Comparison of ENCODE assay signal across 19 mouse cellular contexts in genomic region chr10:70317394-70317965, GRCm38 (mm10).
A peak's percentile ranks its signal among the peaks of the same experiment; 100 is the strongest.
DNase-seq lines count a peak whose midpoint lies in the region; ATAC-seq and TF ChIP-seq lines count a peak whose summit lies in the region.
"Had no signal": no experiment of that assay in that cellular context is flagged by ENCODE, and none has a peak within 500 bp of the region (broad histone marks: within the 10 kb centered on the region; RNA-seq: fewer than 3 reads in every experiment).

No protein-coding gene starts in this region.

- H3K4me3 ChIP-seq in kidney, embryonic 15.5 days (replicated peaks): no peak overlapping the region
- no peak overlapping the region for H3K4me3 ChIP-seq in layer of hippocampus, adult 2 months
- H3K4me3 ChIP-seq: embryonic facial prominence, embryonic 15.5 days; erythroblast, embryonic 14.5 days; forebrain, embryonic 15.5 days; heart, embryonic 13.5 days; hindbrain, embryonic 15.5 days had no signal

- H3K9me3 ChIP-seq in kidney, embryonic 15.5 days (replicated peaks): no peaks in the 10 kb centered on the region
- H3K9me3 ChIP-seq: embryonic facial prominence, embryonic 15.5 days; forebrain, embryonic 15.5 days; heart, embryonic 13.5 days; hindbrain, embryonic 15.5 days had no signal

- H3K36me3 ChIP-seq in kidney, embryonic 15.5 days: no peaks in the 10 kb centered on the region
- H3K36me3 ChIP-seq: embryonic facial prominence, embryonic 15.5 days; forebrain, embryonic 15.5 days; heart, embryonic 13.5 days; hindbrain, embryonic 15.5 days had no signal

- H3K4me1 ChIP-seq in kidney, embryonic 15.5 days: no peaks in the 10 kb centered on the region
- H3K4me1 ChIP-seq: embryonic facial prominence, embryonic 15.5 days; heart, embryonic 13.5 days; hindbrain, embryonic 15.5 days had no signal

- H3K27ac ChIP-seq in kidney, embryonic 15.5 days: no peak overlapping the region
- H3K27ac ChIP-seq in layer of hippocampus, adult 2 months: peak overlapping the region; percentile 18; the same call in 1 of the 2 replicates
- H3K27ac ChIP-seq: embryonic facial prominence, embryonic 15.5 days; forebrain, embryonic 15.5 days; heart, embryonic 13.5 days; hindbrain, embryonic 15.5 days had no signal

- peak; percentile 52 to 54 for DNase-seq in kidney, adult 8-10 months
- DNase-seq in layer of hippocampus, adult 2 months (ENCODE audit: low spot score in 2 of 2): no peak
- DNase-seq in layer of hippocampus, adult 9-10 months (ENCODE audit: low spot score): no peak
- DNase-seq in thymus, postnatal 10 days (ENCODE audit: low spot score in 2 of 2): no peak
- DNase-seq: adrenal gland, postnatal 10 days; B cell, adult 2 months; cerebellum, adult 11-12 months; cerebellum, adult 9-10 months; cerebellum, postnatal 25 days; gastrocnemius, postnatal 36 days; heart, adult 11 months; heart, postnatal 36 days had no signal

- no peak overlapping the region for H3K9ac ChIP-seq in kidney, embryonic 15.5 days
- H3K9ac ChIP-seq: embryonic facial prominence, embryonic 15.5 days; forebrain, embryonic 15.5 days; heart, embryonic 13.5 days; hindbrain, embryonic 15.5 days had no signal

- ATAC-seq in kidney, embryonic 15.5 days (replicated peaks; ENCODE audit: low FRiP score): no peak
- ATAC-seq in common myeloid progenitor, adult 5-6 weeks (replicated peaks; ENCODE audit: low read depth, poor library complexity, severe bottlenecking): peak; percentile 46

- H3K27me3 ChIP-seq in kidney, embryonic 15.5 days: no peaks in the 10 kb centered on the region
- H3K27me3 ChIP-seq: embryonic facial prominence, embryonic 15.5 days; forebrain, embryonic 15.5 days; heart, embryonic 13.5 days; hindbrain, embryonic 15.5 days had no signal

- no peak for TF ChIP-seq CTCF in layer of hippocampus, adult 2 months (conservative IDR thresholded peaks at IDR 0.05)

- no peak overlapping the region for H3K4me2 ChIP-seq in kidney, embryonic 15.5 days
- H3K4me2 ChIP-seq: embryonic facial prominence, embryonic 15.5 days; forebrain, embryonic 15.5 days; heart, embryonic 13.5 days; hindbrain, embryonic 15.5 days had no signal

- WGBS in kidney, embryonic 15.5 days: 88% methylated on average over 13 of the region's 13 CpGs

Comparison
In these comparisons a context has a peak if more than half of its experiments do, and no peak if none do; other contexts are left out.
1. DNase-seq: peak in kidney, adult 8-10 months (2 of 2); none in layer of hippocampus, adult 2 months (0 of 2), layer of hippocampus, adult 9-10 months (single experiment) and thymus, postnatal 10 days (0 of 2).